11 mouse cellular contexts compared by ENCODE assay signal in the genomic region with DNA sequence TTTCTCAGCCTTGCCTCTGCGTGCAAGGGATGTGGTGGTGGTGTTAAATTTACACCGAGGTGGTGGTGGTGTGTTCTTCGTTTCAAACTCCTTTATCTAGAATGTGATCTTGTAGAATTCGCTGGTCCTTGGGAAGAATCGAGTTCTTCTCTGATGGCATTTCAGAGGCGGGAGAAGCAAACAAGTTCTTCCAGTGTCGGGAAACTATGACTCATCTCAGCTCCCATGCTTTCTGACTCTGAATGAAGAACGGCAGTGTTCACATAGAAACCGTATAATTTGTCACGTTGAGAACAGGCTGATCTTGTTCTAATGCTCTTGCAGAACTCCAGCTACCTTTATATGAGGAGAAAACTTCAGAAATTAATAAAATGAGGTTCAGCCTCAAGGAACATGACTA.
DNase-seq lines count a peak whose midpoint lies in the region; ATAC-seq lines count a peak whose summit lies in the region.
"Had no signal": no experiment of that assay in that cellular context is flagged by ENCODE, and none has a peak within 500 bp of the region (broad histone marks: within the 10 kb centered on the region; RNA-seq: fewer than 3 reads in every experiment).

No protein-coding gene starts in this region.

- no peaks in the 10 kb centered on the region for H3K9me3 ChIP-seq in heart, embryonic 12.5 days (replicated peaks)
- no peaks in the 10 kb centered on the region for H3K9me3 ChIP-seq in embryonic facial prominence, embryonic 13.5 days
- no peaks in the 10 kb centered on the region for H3K9me3 ChIP-seq in midbrain, embryonic 10.5 days (replicated peaks)
- H3K9me3 ChIP-seq: hindbrain, embryonic 10.5 days; megakaryocyte, embryonic 14.5 days had no signal

- H3K27ac ChIP-seq in heart, embryonic 12.5 days (ENCODE audit: poor library complexity, severe bottlenecking), result no peak overlapping the region
- peak overlapping the region; percentile 22; the same call in 1 of the 2 replicates for H3K27ac ChIP-seq in embryonic facial prominence, embryonic 13.5 days
- no peak overlapping the region for H3K27ac ChIP-seq in midbrain, embryonic 10.5 days (replicated peaks)
- H3K27ac ChIP-seq: hindbrain, embryonic 10.5 days had no signal

- intact Hi-C loops in left cerebral cortex, postnatal 25 days (cut with DNase I), result no loop called here

- no peaks in the 10 kb centered on the region for H3K36me3 ChIP-seq in heart, embryonic 12.5 days
- H3K36me3 ChIP-seq in embryonic facial prominence, embryonic 13.5 days, result no peaks in the 10 kb centered on the region
- H3K36me3 ChIP-seq in midbrain, embryonic 10.5 days, result no peaks in the 10 kb centered on the region
- H3K36me3 ChIP-seq: hindbrain, embryonic 10.5 days had no signal

- WGBS in heart, embryonic 12.5 days, result 27% methylated on average over 10 of the region's 10 CpGs
- 49% methylated on average over 10 of the region's 10 CpGs for WGBS in embryonic facial prominence, embryonic 13.5 days
- WGBS in midbrain, embryonic 10.5 days, result 85% methylated on average over 10 of the region's 10 CpGs

- no peak overlapping the region for H3K9ac ChIP-seq in heart, embryonic 12.5 days
- no peak overlapping the region for H3K9ac ChIP-seq in embryonic facial prominence, embryonic 13.5 days

- peak overlapping the region; percentile 23; the same call in 1 of the 2 replicates for H3K4me2 ChIP-seq in heart, embryonic 12.5 days
- no peak overlapping the region for H3K4me2 ChIP-seq in embryonic facial prominence, embryonic 13.5 days

- H3K4me3 ChIP-seq in heart, embryonic 12.5 days, result no peak overlapping the region
- H3K4me3 ChIP-seq in embryonic facial prominence, embryonic 13.5 days, result no peak overlapping the region
- no peak overlapping the region for H3K4me3 ChIP-seq in midbrain, embryonic 10.5 days
- H3K4me3 ChIP-seq: hindbrain, embryonic 10.5 days; megakaryocyte, embryonic 14.5 days had no signal

- DNase-seq in heart, postnatal 4 days, result no peak
- peak; percentile 36 for DNase-seq in 3134 (ENCODE audit: extremely low read depth, insufficient read length, low spot score)
- DNase-seq in left cerebral cortex, postnatal 25 days (ENCODE audit: low spot score in 2 of 2), result peak; percentile 50 to 83
- DNase-seq in cerebellum, adult 18-20 months, result no peak
- DNase-seq in kidney, postnatal 14 days, result no peak
- no peak for DNase-seq in midbrain, embryonic 10.5 days (ENCODE audit: low spot score)
- DNase-seq: gastrocnemius, postnatal 10 days had no signal

- peaks cover 4% of the 10 kb centered on the region; the same call in 1 of the 2 replicates for H3K27me3 ChIP-seq in heart, embryonic 12.5 days (replicated peaks)
- H3K27me3 ChIP-seq in embryonic facial prominence, embryonic 13.5 days, result no peaks in the 10 kb centered on the region
- H3K27me3 ChIP-seq in midbrain, embryonic 10.5 days (ENCODE audit: low read depth, poor library complexity, severe bottlenecking), result no peaks in the 10 kb centered on the region
- H3K27me3 ChIP-seq: megakaryocyte, embryonic 14.5 days had no signal

- H3K4me1 ChIP-seq in heart, embryonic 12.5 days (replicated peaks), result peaks cover 4% of the 10 kb centered on the region; the same call in 1 of the 2 replicates
- no peaks in the 10 kb centered on the region for H3K4me1 ChIP-seq in embryonic facial prominence, embryonic 13.5 days
- peaks cover 9% of the 10 kb centered on the region for H3K4me1 ChIP-seq in midbrain, embryonic 10.5 days
- H3K4me1 ChIP-seq: hindbrain, embryonic 10.5 days; megakaryocyte, embryonic 14.5 days had no signal

- ATAC-seq in heart, embryonic 12.5 days (ENCODE audit: insufficient number of reproducible peaks, low FRiP score), result no peak
- no peak for ATAC-seq in embryonic facial prominence, embryonic 13.5 days (ENCODE audit: insufficient number of reproducible peaks, insufficient read depth, low FRiP score, low TSS enrichment, low read depth)

Comparison
In these comparisons a context has a peak if more than half of its experiments do, and no peak if none do; other contexts are left out.
1. DNase-seq: peak in 3134 (single experiment) and left cerebral cortex, postnatal 25 days (2 of 2); none in heart, postnatal 4 days (single experiment), cerebellum, adult 18-20 months (0 of 2), kidney, postnatal 14 days (single experiment) and midbrain, embryonic 10.5 days (single experiment).